Mouse (Mus musculus): Measurements from ENCODE around the gene Fam216a. TPM values are rescaled to one million over a fixed set of nuclear protein-coding genes. Genes with fewer than 3 reads are reported as not detected.

The Fam216a gene
- polyA plus RNA-seq, 1 experiment from 2014 or later, result 16.9 TPM

DNA sequence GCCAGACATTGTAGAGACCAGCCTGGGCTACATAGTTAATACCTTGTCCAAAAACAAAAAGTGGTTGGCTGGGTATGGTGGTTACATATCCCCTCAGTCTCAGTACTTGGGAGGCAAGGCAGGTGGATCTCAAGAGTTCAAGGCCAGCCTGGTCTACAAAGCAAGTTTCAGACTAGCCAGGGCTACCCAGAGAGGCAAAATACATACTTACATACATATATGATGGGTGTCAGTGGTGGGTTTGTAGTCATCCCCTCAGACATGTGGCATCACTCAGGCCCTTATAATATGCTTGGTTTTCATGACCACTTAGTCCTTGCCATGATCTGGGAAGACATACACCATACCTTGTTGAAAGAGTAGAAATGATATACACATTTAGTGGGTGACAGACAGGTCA, 18.5 kb upstream of the Fam216a start:
- Histone ChIP-seq H3K4me2 (no peak overlapping the region), H3K4me1 (replicated peaks) (peaks cover 28% of the 10 kb centered on the region), H3K9me3 (replicated peaks) (no peaks in the 10 kb centered on the region), H3K4me3 (replicated peaks) (no peak overlapping the region), H3K27me3 (no peaks in the 10 kb centered on the region), H3K36me3 (replicated peaks) (peaks cover 13% of the 10 kb centered on the region), H3K9ac (no peak overlapping the region), H3K27ac (replicated peaks) (no peak overlapping the region)
- no peak for ATAC-seq (ENCODE audit: insufficient read depth)

GRCm38 (mm10) chr5:122390006-122390405, 17.8 kb upstream of the Fam216a start:
- Histone ChIP-seq H3K4me3 (replicated peaks) (no peak overlapping the region), H3K36me3 (replicated peaks) (peaks cover 10% of the 10 kb centered on the region), H3K27me3 (no peaks in the 10 kb centered on the region), H3K9me3 (replicated peaks) (no peaks in the 10 kb centered on the region), H3K27ac (replicated peaks) (no peak overlapping the region), H3K4me1 (replicated peaks) (peaks cover 24% of the 10 kb centered on the region), H3K9ac (no peak overlapping the region), H3K4me2 (no peak overlapping the region)
- no peak for ATAC-seq (ENCODE audit: insufficient read depth)
- 80% methylated on average over 5 of the region's 5 CpGs for WGBS (ENCODE audit: insufficient replicate concordance)

- 46% methylated on average over 11 of the region's 11 CpGs for WGBS (ENCODE audit: insufficient replicate concordance)
- H3K4me3 ChIP-seq (replicated peaks), result no peak overlapping the region
- no peak overlapping the region for H3K27ac ChIP-seq (replicated peaks)
- H3K27me3 ChIP-seq, result no peaks in the 10 kb centered on the region
- 0 out of 2 replicates have a peak, but pooled peaks cover 4% of the 10 kb centered on the region for H3K4me1 ChIP-seq (replicated peaks)
- no peak overlapping the region for H3K9ac ChIP-seq
- no peaks in the 10 kb centered on the region for H3K9me3 ChIP-seq (replicated peaks)
- peaks cover 56% of the 10 kb centered on the region for H3K36me3 ChIP-seq (replicated peaks)
- no peak overlapping the region for H3K4me2 ChIP-seq
- peak; percentile 25; the same call in 1 of the 2 replicates for ATAC-seq (ENCODE audit: insufficient read depth)
Measured at GRCm38 (mm10) chr5:122379374-122380155, 7.4 kb upstream of the Fam216a start.

- no peak overlapping the region for H3K4me3 ChIP-seq (replicated peaks)
- no peak overlapping the region for H3K4me2 ChIP-seq
Measured at GRCm38 (mm10) chr5:122378171-122378570, 6.0 kb upstream of the Fam216a start.

DNA sequence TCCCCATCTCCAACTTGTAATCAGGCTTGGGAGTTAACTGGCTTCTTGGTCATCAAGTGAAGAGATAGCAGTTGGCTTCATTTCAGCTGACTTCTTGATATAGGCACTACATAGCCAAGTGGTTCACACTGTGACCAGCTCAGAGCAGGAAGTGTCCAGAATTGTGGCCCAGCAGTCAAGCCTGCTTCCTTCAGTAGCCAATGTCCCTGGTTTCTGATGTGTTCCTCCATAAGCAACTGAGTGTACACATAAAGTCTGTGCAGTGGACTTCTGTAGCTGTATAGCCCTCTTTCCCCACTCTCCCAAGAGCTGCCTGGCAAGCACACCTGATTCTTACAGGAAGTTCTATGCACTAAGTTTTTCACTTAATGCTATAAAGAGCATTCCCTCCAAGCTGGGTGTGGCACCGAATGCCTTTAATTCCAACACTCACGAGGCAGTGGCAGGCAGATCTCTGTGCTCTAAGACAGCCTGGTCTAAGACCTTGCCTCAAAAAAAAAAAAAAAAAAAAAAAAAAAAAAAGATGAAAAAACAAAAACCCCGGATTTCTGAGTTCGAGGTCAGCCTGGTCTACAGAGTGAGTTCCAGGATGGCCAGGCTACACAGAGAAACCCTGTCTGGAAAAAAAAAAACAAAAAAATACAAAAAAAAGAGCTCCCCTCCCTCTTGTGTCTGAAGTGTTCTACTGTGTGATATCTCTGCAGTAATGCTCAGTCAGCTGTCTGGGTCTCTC, 5.1 kb upstream of the Fam216a start:
- H3K4me1 ChIP-seq (replicated peaks), result peaks cover 17% of the 10 kb centered on the region
- H3K4me2 ChIP-seq, result no peak overlapping the region
- no peak overlapping the region for H3K9ac ChIP-seq
- no peaks in the 10 kb centered on the region for H3K9me3 ChIP-seq (replicated peaks)
- H3K27me3 ChIP-seq, result no peaks in the 10 kb centered on the region
- 81% methylated on average over 4 of the region's 4 CpGs for WGBS (ENCODE audit: insufficient replicate concordance)
- H3K4me3 ChIP-seq (replicated peaks), result no peak overlapping the region
- no peak overlapping the region for H3K27ac ChIP-seq (replicated peaks)
- H3K36me3 ChIP-seq (replicated peaks), result peaks cover 57% of the 10 kb centered on the region
- ATAC-seq (ENCODE audit: insufficient read depth), result no peak

More at GRCm38 (mm10) chr5:122378171-122378570, 6.0 kb upstream of the Fam216a start:
- ATAC-seq (ENCODE audit: insufficient read depth), result no peak
- Histone ChIP-seq H3K27ac (replicated peaks) (no peak overlapping the region), H3K36me3 (replicated peaks) (peaks cover 64% of the 10 kb centered on the region), H3K4me1 (replicated peaks) (peaks cover 13% of the 10 kb centered on the region), H3K27me3 (no peaks in the 10 kb centered on the region), H3K9me3 (replicated peaks) (no peaks in the 10 kb centered on the region), H3K9ac (no peak overlapping the region)
- WGBS (ENCODE audit: insufficient replicate concordance), result 85% methylated on average over 12 of the region's 12 CpGs

- 2% methylated on average over 5 of the region's 5 CpGs for WGBS (ENCODE audit: insufficient replicate concordance)
- Histone ChIP-seq H3K4me2 (peak overlapping the region; percentile 75), H3K36me3 (replicated peaks) (peaks cover 33% of the 10 kb centered on the region), H3K4me1 (replicated peaks) (peaks cover 27% of the 10 kb centered on the region), H3K4me3 (replicated peaks) (peak overlapping the region; percentile 90), H3K9me3 (replicated peaks) (no peaks in the 10 kb centered on the region), H3K27ac (replicated peaks) (peak overlapping the region; percentile 97), H3K9ac (peak overlapping the region; percentile 74), H3K27me3 (no peaks in the 10 kb centered on the region)
- ATAC-seq (ENCODE audit: insufficient read depth), result no peak
Measured at GRCm38 (mm10) chr5:122372878-122373277, 714 bp upstream of the Fam216a start.

GRCm38 (mm10) chr5:122371591-122372191, 473 bp downstream of the Fam216a start, which contains the start of gene Gpn3:
TSS of gene Gpn3 (plus strand) at chr5:122371876.
- under 1% methylated on average over 40 of the region's 46 CpGs for WGBS (ENCODE audit: insufficient replicate concordance)
- Histone ChIP-seq H3K4me2 (peak within 1 kb of the TSS; percentile 86), H3K9me3 (replicated peaks) (no peaks in the 10 kb centered on the region), H3K27me3 (no peaks in the 10 kb centered on the region), H3K27ac (replicated peaks) (peak within 1 kb of the TSS; percentile 97), H3K36me3 (replicated peaks) (peaks cover 41% of the 10 kb centered on the region), H3K9ac (peak within 1 kb of the TSS; percentile 82), H3K4me1 (replicated peaks) (peaks cover 27% of the 10 kb centered on the region), H3K4me3 (replicated peaks) (peak within 1 kb of the TSS; percentile 90)
- ATAC-seq (ENCODE audit: insufficient read depth), result peak; percentile 55

- no peaks in the 10 kb centered on the region; the same call in 1 of the 2 replicates for H3K36me3 ChIP-seq (replicated peaks)
- H3K4me3 ChIP-seq (replicated peaks), result peak overlapping the region; percentile 95
- peak overlapping the region; percentile 82 for H3K27ac ChIP-seq (replicated peaks)
- peak overlapping the region; percentile 94 for H3K4me2 ChIP-seq
- no peaks in the 10 kb centered on the region for H3K27me3 ChIP-seq
- H3K9ac ChIP-seq, result peak overlapping the region; percentile 90
- H3K9me3 ChIP-seq (replicated peaks), result no peaks in the 10 kb centered on the region
- under 1% methylated on average over 54 of the region's 57 CpGs for WGBS (ENCODE audit: insufficient replicate concordance)
- H3K4me1 ChIP-seq (replicated peaks), result peaks cover 20% of the 10 kb centered on the region
- ATAC-seq (ENCODE audit: insufficient read depth), result peak; percentile 45
Measured at GRCm38 (mm10) chr5:122354492-122355067, 17.6 kb downstream of the Fam216a start.

DNA sequence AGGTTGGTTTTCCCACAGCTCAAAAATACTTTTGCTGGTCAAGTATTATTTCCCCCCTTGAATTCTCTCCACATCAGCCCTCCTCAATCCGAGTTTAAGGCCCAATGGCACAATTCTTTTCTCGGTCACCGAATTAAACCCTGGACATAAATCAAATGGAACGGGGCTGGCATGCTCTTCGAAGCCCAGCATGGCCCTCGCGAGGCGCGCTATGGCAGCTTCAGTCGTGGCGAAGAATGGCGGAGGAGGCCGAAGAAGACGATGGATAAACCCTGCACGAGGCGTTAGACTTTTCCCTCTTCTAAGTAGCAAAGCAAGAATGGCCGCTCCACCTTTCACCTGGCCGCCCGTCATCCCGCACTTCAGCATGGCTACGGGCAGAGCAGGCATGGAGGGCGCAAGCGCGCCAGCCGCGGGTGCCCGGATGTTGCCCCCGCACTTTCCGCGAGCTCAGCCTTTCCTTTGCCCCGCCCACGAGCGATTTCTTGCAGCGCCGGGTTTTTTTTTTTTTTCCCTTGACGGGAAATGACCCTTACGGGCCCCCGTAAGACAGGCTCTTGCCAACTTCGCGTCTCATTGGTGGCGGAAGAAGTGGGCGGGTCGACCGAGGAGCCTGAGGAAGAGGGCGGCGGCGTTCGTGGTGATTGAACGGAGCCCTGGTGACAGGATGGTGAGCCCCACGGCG, 18.2 kb downstream of the Fam216a start, which contains the start of the genes Rad9b and Vps29:
Rad9b (minus strand) TSS at position 427 of the 685 bp plus-strand sequence.
Vps29 (plus strand) TSS at position 563 of the 685 bp plus-strand sequence.
- H3K4me1 ChIP-seq (replicated peaks), result peaks cover 20% of the 10 kb centered on the region
- H3K27me3 ChIP-seq, result no peaks in the 10 kb centered on the region
- H3K4me3 ChIP-seq (replicated peaks), result peak within 1 kb of the TSS; percentile 95
- WGBS (ENCODE audit: insufficient replicate concordance), result 1% methylated on average over 51 of the region's 51 CpGs
- H3K36me3 ChIP-seq (replicated peaks), result no peaks in the 10 kb centered on the region; the same call in 1 of the 2 replicates
- peak within 1 kb of the TSS; percentile 90 for H3K9ac ChIP-seq
- H3K9me3 ChIP-seq (replicated peaks), result no peaks in the 10 kb centered on the region
- peak; percentile 93 for ATAC-seq (ENCODE audit: insufficient read depth)
- peak within 1 kb of the TSS; percentile 82 for H3K27ac ChIP-seq (replicated peaks)
- H3K4me2 ChIP-seq, result peak within 1 kb of the TSS; percentile 94

DNA sequence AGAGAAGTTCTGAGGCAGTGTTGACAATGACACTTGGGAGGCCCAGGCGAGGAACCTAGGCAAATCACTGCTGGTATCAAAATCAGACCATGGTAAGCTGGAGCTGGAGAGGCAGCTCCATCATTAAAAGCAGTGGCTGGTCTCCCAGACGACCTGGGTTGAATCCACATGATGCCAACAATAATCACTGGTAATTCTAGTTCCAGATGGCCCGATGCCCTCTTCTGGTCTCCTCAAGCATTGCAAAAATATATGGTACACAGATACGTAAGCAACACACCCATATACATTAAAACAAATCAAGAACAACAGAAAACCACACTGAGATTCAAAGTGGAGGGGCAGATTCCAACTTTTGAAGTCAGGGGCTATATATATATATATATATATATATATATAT, 26.4 kb downstream of the Fam216a start:
- no peak overlapping the region for H3K4me2 ChIP-seq
- H3K36me3 ChIP-seq (replicated peaks), result no peaks in the 10 kb centered on the region
- no peak for ATAC-seq (ENCODE audit: insufficient read depth)
- no peaks in the 10 kb centered on the region for H3K4me1 ChIP-seq (replicated peaks)
- no peaks in the 10 kb centered on the region for H3K27me3 ChIP-seq
- 72% methylated on average over 4 of the region's 4 CpGs for WGBS (ENCODE audit: insufficient replicate concordance)
- no peak overlapping the region for H3K9ac ChIP-seq
- H3K27ac ChIP-seq (replicated peaks), result no peak overlapping the region
- H3K4me3 ChIP-seq (replicated peaks), result no peak overlapping the region
- H3K9me3 ChIP-seq (replicated peaks), result no peaks in the 10 kb centered on the region
